Mouse (Mus musculus) cortical plate, adult 2 months (tissue): ENCODE data around the gene Timp3.

Source experiments
- CTCF ChIP-seq: fragments of 200-500 bp; IDR thresholded peaks from 2 replicates; pipeline ENCODE4 v1.5.1; 2011; ENCODE audit warnings: mild to moderate bottlenecking, control low read depth, low read length; ENCODE audit not compliant: insufficient read depth; ENCODE audit errors: extremely low read depth
- POLR2A ChIP-seq: fragments of 200-500 bp; IDR thresholded peaks from 2 replicates; pipeline ENCODE4 v1.6.1; 2011; ENCODE audit warnings: mild to moderate bottlenecking, low read length, control low read depth; ENCODE audit not compliant: insufficient read depth; ENCODE audit errors: extremely low read depth

- TF ChIP-seq CTCF: no peak
- no peak for TF ChIP-seq POLR2A
These were observed 5.4 kb upstream of the Timp3 start for GRCm38 (mm10) chr10:86294599-86295365.
